Mouse (Mus musculus) olfactory bulb, adult 2 months (tissue): ENCODE results near the gene Gcc1.

Experiments used
- CTCF ChIP-seq: fragments of 200-500 bp; IDR thresholded peaks from 2 replicates; pipeline ENCODE4 v1.5.1; 2012; ENCODE audit warnings: low read depth, mild to moderate bottlenecking, low read length, moderate library complexity; ENCODE audit not compliant: insufficient read depth
- POLR2A ChIP-seq: fragments of 200-500 bp; IDR thresholded peaks from 2 replicates; pipeline ENCODE4 v1.6.1; 2012; ENCODE audit warnings: mild to moderate bottlenecking, low read depth, low read length, moderate library complexity; ENCODE audit not compliant: insufficient read depth

GRCm38 (mm10) chr6:28410053-28410452 is 18.1 kb downstream of the Gcc1 start:
- TF ChIP-seq CTCF (no peak), POLR2A (no peak)
